Mouse (Mus musculus) hindbrain, embryonic 15.5 days (tissue): ENCODE results near the gene Tbc1d5. TPM values are rescaled to one million over a fixed set of nuclear protein-coding genes. Genes with fewer than 3 reads are reported as not detected.

Source experiments
- ATAC-seq: fragments of 200-750 bp; cut with Nextera tagmentation; 2 replicates; pipeline ENCODE4 v1.8.0; 2017; ENCODE audit warnings: low read depth, moderate number of reproducible peaks, moderate TSS enrichment; ENCODE audit not compliant: low FRiP score
- H3K27ac ChIP-seq: fragments of 300-500 bp; sonication (generic); replicated peaks from 2 replicates; pipeline ENCODE4 v1.5.1; 2015; ENCODE audit warnings: mild to moderate bottlenecking, inconsistent platforms
- H3K27me3 ChIP-seq: fragments of 300-500 bp; sonication (generic); 2 replicates; pipeline ENCODE4 v1.6.1; 2015; ENCODE audit warnings: control low read depth, inconsistent platforms
- H3K36me3 ChIP-seq: fragments of 300-500 bp; sonication (generic); 2 replicates; pipeline ENCODE4 v1.6.1; 2015; ENCODE audit warnings: control low read depth, inconsistent platforms
- H3K4me1 ChIP-seq: fragments of 300-500 bp; sonication (generic); replicated peaks from 2 replicates; pipeline ENCODE4 v1.6.1; 2015; ENCODE audit warnings: control low read depth, inconsistent platforms
- H3K4me2 ChIP-seq: fragments of 300-500 bp; sonication (generic); 2 replicates; pipeline ENCODE4 v1.6.1; 2015; ENCODE audit warnings: moderate library complexity, mild to moderate bottlenecking, inconsistent platforms
- H3K4me3 ChIP-seq: fragments of 300-500 bp; sonication (generic); 2 replicates; pipeline ENCODE4 v1.5.1; 2015; ENCODE audit warnings: mild to moderate bottlenecking, inconsistent platforms
- H3K9ac ChIP-seq: fragments of 300-500 bp; sonication (generic); 2 replicates; pipeline ENCODE4 v1.6.1; 2015; ENCODE audit warnings: inconsistent platforms
- H3K9me3 ChIP-seq: fragments of 300-500 bp; sonication (generic); 2 replicates; pipeline ENCODE4 v1.6.1; 2016; ENCODE audit warnings: control low read depth, inconsistent platforms
- whole genome bisulfite sequencing: fragments of 180-500 bp; shearing (Covaris S2); methylation state at CpG from one replicate; pipeline ENCODE4 v1.1.7; 2015; 5-methylcytosine and 5-hydroxymethylcytosine counted together
- polyA plus RNA-seq: library from polyadenylated mRNA; unstranded; fragments of >200 nt; fragmentation: Nextera tagmentation; extraction: Ambion mirVana; gene quantifications from 2 replicates; pipeline ENCODE4 v1.2.1, GENCODE M21; 2015

Gene Tbc1d5
- polyA plus RNA-seq, 1 experiment from 2014 or later: 10.1 TPM

DNA sequence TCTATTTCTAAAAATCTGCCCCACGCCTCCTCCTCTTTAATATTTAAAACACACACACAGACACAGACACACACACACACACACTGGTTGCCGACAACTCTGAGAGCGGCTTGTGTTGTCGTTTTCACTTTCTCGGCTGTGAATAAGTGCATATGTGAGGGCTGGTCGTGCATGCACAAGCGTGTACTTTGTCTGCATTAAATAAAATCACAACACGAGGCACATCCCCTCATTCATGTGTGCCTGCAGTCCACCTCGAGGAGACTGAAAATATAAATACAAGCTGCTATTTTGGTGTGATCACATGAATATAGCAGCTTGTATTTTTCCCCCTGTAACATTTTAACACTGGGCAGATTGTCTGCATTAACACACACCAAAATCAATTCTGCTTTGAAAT, 224.8 kb downstream of the Tbc1d5 start:
- H3K36me3 ChIP-seq: no peaks in the 10 kb centered on the region
- H3K4me1 ChIP-seq: no peaks in the 10 kb centered on the region
- H3K9me3 ChIP-seq: no peaks in the 10 kb centered on the region
- H3K4me2 ChIP-seq: no peak overlapping the region
- WGBS: 74% methylated on average over 9 of the region's 9 CpGs
- no peaks in the 10 kb centered on the region for H3K27me3 ChIP-seq
- H3K4me3 ChIP-seq: no peak overlapping the region
- ATAC-seq: no peak
- H3K9ac ChIP-seq: no peak overlapping the region
- no peak overlapping the region for H3K27ac ChIP-seq

DNA sequence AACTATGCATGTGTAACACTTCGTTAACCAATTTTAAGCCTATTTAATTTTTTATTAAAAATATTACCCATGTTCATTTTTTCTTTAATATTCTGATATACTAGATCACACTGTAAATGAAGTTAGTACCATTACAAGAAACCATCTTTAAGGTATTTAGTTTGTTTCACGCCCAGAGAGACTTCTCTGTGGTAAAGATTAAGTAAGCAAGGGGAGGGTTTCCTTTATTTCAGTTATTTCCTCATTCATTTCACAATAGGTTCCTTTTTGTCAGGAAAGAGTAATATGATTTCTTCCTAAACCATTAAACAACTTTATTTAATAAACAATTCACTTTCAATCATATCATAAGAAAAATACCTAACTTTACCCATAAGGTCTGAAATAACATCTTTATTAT, 256.8 kb downstream of the Tbc1d5 start:
- H3K9me3 ChIP-seq: no peaks in the 10 kb centered on the region
- no peaks in the 10 kb centered on the region for H3K36me3 ChIP-seq
- H3K9ac ChIP-seq: no peak overlapping the region
- no peak overlapping the region for H3K4me3 ChIP-seq
- no peak overlapping the region for H3K4me2 ChIP-seq
- WGBS: 94% methylated on average over 2 of the region's 2 CpGs
- no peaks in the 10 kb centered on the region for H3K4me1 ChIP-seq
- H3K27ac ChIP-seq: no peak overlapping the region
- ATAC-seq: no peak
- no peaks in the 10 kb centered on the region for H3K27me3 ChIP-seq

DNA sequence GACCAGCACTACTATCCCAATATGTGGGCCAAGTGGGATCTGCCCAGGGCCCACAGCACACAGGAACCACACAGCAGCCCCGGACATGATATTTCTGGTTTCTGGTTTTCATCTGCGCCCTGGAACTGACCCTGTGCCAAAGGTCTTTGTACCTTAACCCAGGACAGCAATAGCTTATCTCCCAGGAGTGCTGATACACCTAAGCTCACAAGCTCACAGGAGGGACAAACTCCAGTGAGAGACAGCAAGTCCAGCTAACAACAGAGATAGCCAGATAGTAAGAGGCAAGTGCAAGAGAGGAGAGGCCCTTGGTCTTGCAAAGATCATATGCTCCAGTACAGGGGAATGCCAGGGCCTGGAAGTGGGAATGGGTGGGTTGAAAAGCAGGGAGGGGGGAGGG, 263.9 kb downstream of the Tbc1d5 start:
- no peak overlapping the region for H3K9ac ChIP-seq
- 93% methylated on average over 2 of the region's 2 CpGs for WGBS
- no peaks in the 10 kb centered on the region for H3K27me3 ChIP-seq
- H3K4me3 ChIP-seq: no peak overlapping the region
- H3K4me1 ChIP-seq: no peaks in the 10 kb centered on the region
- no peaks in the 10 kb centered on the region for H3K36me3 ChIP-seq
- ATAC-seq: no peak
- H3K9me3 ChIP-seq: no peaks in the 10 kb centered on the region
- no peak overlapping the region for H3K27ac ChIP-seq
- H3K4me2 ChIP-seq: no peak overlapping the region

DNA sequence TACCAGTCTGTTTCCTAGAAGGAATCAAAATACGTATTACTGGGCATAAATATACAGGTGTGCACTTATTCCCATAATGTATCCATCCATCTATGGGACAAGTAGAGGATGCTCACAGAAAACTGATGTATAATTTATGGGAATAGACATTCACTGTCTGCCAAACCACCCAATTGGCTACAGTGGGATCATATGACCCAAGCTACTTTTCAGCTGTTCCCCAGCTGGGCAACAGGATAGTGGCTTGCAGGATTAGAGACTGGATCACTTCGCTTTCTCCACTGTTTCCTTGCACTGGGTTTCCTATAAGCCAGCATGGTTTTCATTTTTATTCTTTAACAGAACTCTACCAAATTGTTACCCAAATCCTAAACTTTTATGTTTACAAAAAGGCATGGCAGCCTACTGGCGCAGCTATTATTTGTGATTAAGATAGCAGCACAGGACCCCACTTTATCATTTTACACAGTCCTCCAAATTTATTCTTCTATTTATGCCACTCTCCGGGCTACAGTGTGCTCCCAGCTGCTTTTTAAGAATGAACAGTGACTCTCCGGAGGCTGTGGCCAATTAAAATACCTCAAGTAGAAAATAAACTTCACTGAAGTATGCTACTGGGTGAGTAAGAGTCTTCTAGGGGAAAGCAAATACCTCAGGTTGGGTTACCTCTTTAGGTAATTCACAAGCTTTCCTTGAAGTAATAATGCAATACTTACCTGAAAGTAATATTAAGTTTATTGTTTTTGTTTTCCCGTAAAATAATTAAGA, 270.4 kb downstream of the Tbc1d5 start:
- H3K4me3 ChIP-seq: no peak overlapping the region
- 57% methylated on average over 6 of the region's 6 CpGs for WGBS
- H3K27me3 ChIP-seq: no peaks in the 10 kb centered on the region
- ATAC-seq: peak; percentile 51; the same call in 1 of the 2 replicates
- no peak overlapping the region for H3K4me2 ChIP-seq
- no peak overlapping the region for H3K27ac ChIP-seq
- H3K4me1 ChIP-seq: 0 out of 2 replicates have a peak, but pooled peaks cover 12% of the 10 kb centered on the region
- no peaks in the 10 kb centered on the region for H3K36me3 ChIP-seq
- H3K9ac ChIP-seq: no peak overlapping the region
- H3K9me3 ChIP-seq: no peaks in the 10 kb centered on the region

DNA sequence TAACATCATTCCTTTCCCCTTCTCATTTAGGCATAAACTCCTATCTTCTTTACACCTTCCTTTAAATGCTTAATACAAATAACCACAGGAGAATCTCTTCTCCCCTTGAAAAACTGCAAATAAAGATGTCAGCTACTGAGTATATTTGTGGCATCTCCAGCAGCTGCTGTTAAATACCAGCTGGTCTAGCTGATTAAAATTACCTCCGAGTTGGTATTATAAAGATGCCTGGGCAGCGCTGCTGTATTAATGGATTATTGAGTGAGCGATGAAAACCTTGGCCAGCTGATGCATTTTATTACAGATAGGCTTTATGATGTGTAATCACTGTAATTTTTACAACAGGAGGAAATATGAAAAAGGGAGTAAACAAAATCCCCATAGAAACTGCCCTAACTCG, 271.0 kb downstream of the Tbc1d5 start:
- ATAC-seq: no peak
- Histone ChIP-seq H3K4me1 (0 out of 2 replicates have a peak, but pooled peaks cover 12% of the 10 kb centered on the region), H3K36me3 (no peaks in the 10 kb centered on the region), H3K27me3 (no peaks in the 10 kb centered on the region), H3K9ac (no peak overlapping the region), H3K9me3 (no peaks in the 10 kb centered on the region), H3K27ac (no peak overlapping the region), H3K4me2 (no peak overlapping the region), H3K4me3 (no peak overlapping the region)
- 41% methylated on average over 4 of the region's 4 CpGs for WGBS

DNA sequence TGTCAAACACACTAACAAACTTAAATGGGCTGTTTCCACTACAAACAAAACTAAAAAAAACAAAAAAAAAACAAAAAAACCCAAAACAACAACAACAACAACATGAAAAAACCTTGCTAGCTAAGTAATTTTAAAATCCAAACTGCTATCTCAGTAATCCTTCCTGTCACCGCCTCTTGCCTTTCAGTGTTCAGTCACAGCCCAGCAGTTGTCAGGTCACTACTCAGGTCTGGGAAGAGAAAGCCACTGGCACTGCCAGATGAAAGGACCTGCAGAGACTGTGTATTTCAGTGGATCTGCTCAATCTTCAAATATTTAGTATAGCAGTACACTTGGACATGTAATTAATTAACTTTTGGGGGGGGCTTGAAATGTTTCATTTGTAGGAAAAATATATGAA, 272.5 kb downstream of the Tbc1d5 start:
- ATAC-seq: no peak
- no peak overlapping the region for H3K4me3 ChIP-seq
- WGBS: 48% methylated on average over 1 of the region's 1 CpGs
- H3K27me3 ChIP-seq: no peaks in the 10 kb centered on the region
- H3K9me3 ChIP-seq: no peaks in the 10 kb centered on the region
- H3K9ac ChIP-seq: no peak overlapping the region
- H3K4me1 ChIP-seq: 0 out of 2 replicates have a peak, but pooled peaks cover 12% of the 10 kb centered on the region
- no peaks in the 10 kb centered on the region for H3K36me3 ChIP-seq
- no peak overlapping the region for H3K27ac ChIP-seq
- no peak overlapping the region for H3K4me2 ChIP-seq

DNA sequence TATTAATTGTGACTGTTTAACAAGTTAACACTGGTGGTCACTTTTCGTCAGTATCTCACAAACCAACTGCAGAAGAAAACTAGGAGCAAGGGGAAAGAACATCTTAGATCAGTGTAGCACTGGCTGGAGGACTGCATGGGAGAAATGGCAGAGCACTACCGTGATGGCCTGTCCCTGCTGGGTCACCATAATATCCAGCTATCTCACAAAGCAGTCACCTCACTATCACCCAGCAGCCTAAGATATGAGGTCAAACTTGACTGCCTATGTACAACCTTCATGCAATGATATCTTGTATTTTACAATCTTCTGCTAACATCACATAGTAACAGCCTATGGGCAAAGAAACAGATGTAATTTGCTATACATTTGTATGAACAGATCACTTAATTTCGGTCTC, 274.7 kb downstream of the Tbc1d5 start:
- Histone ChIP-seq H3K4me1 (0 out of 2 replicates have a peak, but pooled peaks cover 12% of the 10 kb centered on the region), H3K9me3 (no peaks in the 10 kb centered on the region), H3K4me2 (no peak overlapping the region), H3K27ac (no peak overlapping the region), H3K27me3 (no peaks in the 10 kb centered on the region), H3K4me3 (no peak overlapping the region), H3K36me3 (no peaks in the 10 kb centered on the region), H3K9ac (no peak overlapping the region)
- 80% methylated on average over 3 of the region's 3 CpGs for WGBS
- no peak for ATAC-seq

DNA sequence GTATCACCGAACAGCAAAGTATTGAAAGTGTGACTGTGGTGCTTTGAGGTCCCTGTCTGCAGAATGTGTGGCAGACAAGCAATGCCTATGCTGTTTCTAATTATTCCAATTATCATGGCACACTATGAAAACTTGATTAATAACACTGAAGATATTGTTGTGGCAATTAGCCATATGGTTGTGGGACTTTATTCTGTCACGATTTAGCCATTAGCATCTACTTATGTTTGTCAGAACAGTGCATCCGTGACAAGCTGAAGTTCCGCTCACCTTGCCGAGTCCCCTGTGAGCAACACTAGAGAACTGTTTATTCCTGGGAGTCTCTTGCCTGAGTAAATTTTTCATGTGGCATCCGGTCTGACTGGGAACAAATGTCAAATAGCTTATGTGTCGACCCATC, 281.3 kb downstream of the Tbc1d5 start:
- ATAC-seq: no peak
- H3K4me3 ChIP-seq: no peak overlapping the region
- H3K4me2 ChIP-seq: no peak overlapping the region
- no peaks in the 10 kb centered on the region for H3K9me3 ChIP-seq
- no peaks in the 10 kb centered on the region for H3K27me3 ChIP-seq
- no peaks in the 10 kb centered on the region for H3K36me3 ChIP-seq
- no peak overlapping the region for H3K9ac ChIP-seq
- H3K27ac ChIP-seq: no peak overlapping the region
- WGBS: 52% methylated on average over 7 of the region's 7 CpGs
- H3K4me1 ChIP-seq: no peaks in the 10 kb centered on the region

DNA sequence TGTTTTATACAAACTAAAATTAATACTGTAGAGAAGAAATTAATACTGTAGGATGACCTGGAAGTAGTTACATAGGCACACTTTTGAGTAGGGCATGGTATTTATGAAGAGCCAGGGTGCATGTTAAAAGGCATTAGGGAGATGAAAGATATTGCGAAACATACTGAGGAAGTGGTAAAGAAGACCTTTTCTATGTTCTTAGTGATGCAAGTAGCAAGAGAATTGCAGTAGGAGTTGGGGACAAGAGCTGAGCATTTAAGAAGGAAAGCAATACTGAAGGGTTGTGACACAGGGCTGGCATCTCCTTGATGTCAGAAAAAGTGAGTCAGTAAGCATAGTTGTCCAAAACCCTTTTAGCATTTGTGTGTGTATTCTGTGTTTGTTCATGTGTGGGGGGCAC, 289.7 kb downstream of the Tbc1d5 start:
- no peaks in the 10 kb centered on the region for H3K36me3 ChIP-seq
- H3K27ac ChIP-seq: no peak overlapping the region
- ATAC-seq: no peak
- H3K9ac ChIP-seq: no peak overlapping the region
- no peaks in the 10 kb centered on the region for H3K27me3 ChIP-seq
- no peaks in the 10 kb centered on the region for H3K4me1 ChIP-seq
- no peak overlapping the region for H3K4me3 ChIP-seq
- no peaks in the 10 kb centered on the region for H3K9me3 ChIP-seq
- 100% methylated on average over 1 of the region's 1 CpGs for WGBS
- no peak overlapping the region for H3K4me2 ChIP-seq

DNA sequence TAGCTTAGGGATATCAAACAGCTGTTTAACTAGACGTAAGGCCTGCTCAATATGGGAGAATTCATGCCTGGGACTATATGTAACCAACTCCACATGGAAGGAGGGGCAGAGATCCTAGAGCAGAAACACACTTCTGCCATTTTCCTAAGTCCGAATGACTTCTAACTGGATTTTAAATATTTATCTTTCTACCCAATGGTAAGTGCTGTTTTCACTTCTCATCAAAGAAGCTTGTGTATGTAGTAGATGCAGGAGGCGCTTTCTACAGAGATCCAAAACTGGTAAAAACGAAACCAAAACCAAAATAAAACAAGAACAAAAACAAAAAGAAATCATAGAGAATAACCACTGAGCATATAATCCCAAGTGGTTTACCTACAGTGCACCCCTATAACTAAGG, 299.2 kb downstream of the Tbc1d5 start:
- no peak overlapping the region for H3K9ac ChIP-seq
- ATAC-seq: no peak
- no peak overlapping the region for H3K4me2 ChIP-seq
- no peaks in the 10 kb centered on the region for H3K9me3 ChIP-seq
- no peaks in the 10 kb centered on the region for H3K4me1 ChIP-seq
- WGBS: 94% methylated on average over 4 of the region's 4 CpGs
- no peaks in the 10 kb centered on the region for H3K27me3 ChIP-seq
- H3K27ac ChIP-seq: no peak overlapping the region
- no peak overlapping the region for H3K4me3 ChIP-seq
- H3K36me3 ChIP-seq: no peaks in the 10 kb centered on the region

DNA sequence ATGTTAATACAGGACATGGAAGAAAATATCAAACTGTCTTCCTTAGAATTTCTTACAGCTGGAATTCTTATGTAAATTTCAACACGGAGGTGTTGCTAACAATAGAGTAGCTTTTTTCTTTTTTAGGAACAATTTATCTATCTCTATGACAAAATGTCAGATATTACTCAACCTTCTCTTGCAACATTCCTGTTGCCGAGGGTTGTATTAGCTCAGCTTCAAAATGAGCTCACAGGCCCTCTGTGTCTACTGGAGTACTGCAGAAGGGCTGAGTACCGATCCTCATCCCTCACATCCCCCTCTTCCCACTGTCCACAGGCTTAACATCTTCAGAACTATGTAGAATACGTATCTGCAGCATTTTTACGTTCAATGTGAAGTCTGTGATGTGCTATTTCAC, 302.7 kb downstream of the Tbc1d5 start:
- Histone ChIP-seq H3K4me2 (no peak overlapping the region), H3K36me3 (no peaks in the 10 kb centered on the region), H3K4me3 (no peak overlapping the region), H3K27me3 (no peaks in the 10 kb centered on the region), H3K4me1 (no peaks in the 10 kb centered on the region), H3K9ac (no peak overlapping the region), H3K27ac (no peak overlapping the region), H3K9me3 (no peaks in the 10 kb centered on the region)
- WGBS: 85% methylated on average over 5 of the region's 5 CpGs
- no peak for ATAC-seq

DNA sequence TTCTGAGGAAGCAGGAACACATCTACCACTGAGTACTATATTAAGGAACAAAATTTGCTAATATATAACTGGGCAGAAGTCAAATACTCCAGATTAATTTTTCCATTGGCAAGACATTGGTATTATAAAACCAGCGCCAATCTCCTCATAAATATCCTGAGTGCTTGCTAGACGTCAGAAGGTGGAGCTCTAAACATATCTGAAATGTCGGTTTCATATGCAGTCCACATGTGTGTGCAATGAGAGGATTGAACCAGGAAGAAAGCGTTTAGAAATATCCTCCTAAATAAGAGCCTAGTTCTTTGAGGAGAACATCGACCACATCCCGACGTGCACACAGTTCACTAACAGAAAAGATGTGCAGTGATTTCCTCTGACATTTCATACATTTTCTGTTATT, 305.1 kb downstream of the Tbc1d5 start:
- WGBS: 69% methylated on average over 7 of the region's 7 CpGs
- peak; percentile 80; the same call in 1 of the 2 replicates for ATAC-seq
- Histone ChIP-seq H3K9me3 (no peaks in the 10 kb centered on the region), H3K9ac (no peak overlapping the region), H3K27ac (no peak overlapping the region), H3K27me3 (no peaks in the 10 kb centered on the region), H3K36me3 (no peaks in the 10 kb centered on the region), H3K4me1 (no peaks in the 10 kb centered on the region), H3K4me2 (no peak overlapping the region), H3K4me3 (no peak overlapping the region)

DNA sequence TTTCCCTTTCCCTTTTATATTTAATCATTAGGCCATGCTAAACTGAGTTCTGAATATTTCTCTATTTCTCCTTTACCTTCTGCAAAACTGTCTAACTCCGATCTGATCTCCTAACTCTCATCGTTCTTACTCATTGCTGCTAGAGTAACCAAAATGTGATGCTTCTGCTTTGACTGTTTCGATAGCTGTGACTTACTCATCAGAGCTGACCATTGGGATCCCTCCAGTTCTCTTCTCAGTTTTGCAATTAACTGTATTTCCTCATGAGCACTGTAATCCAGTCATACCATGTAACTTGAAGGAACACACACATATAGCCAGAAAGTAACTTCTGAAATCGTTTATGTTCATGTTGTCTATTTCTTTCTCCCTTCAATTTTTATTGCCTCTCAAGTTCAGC, 306.6 kb downstream of the Tbc1d5 start:
- Histone ChIP-seq H3K4me3 (no peak overlapping the region), H3K9ac (no peak overlapping the region), H3K4me2 (no peak overlapping the region), H3K27ac (no peak overlapping the region), H3K27me3 (no peaks in the 10 kb centered on the region), H3K36me3 (no peaks in the 10 kb centered on the region), H3K9me3 (no peaks in the 10 kb centered on the region), H3K4me1 (no peaks in the 10 kb centered on the region)
- no peak for ATAC-seq
- WGBS: 93% methylated on average over 4 of the region's 4 CpGs
